Mouse (Mus musculus) mature B cell (primary cell): ENCODE data around the gene Pomgnt1.

ENCODE experiments used
- in situ Hi-C: fragments of 300-500 bp; cut with MboI; formaldehyde crosslinking; loops from 2 replicates; pipeline ENCODE4 v1.14.3; 2019

The Pomgnt1 gene

GRCm38 (mm10) chr4:116137421-116137996 lies 13.9 kb downstream of the Pomgnt1 start:
- in situ Hi-C loops: no loop called here

DNA sequence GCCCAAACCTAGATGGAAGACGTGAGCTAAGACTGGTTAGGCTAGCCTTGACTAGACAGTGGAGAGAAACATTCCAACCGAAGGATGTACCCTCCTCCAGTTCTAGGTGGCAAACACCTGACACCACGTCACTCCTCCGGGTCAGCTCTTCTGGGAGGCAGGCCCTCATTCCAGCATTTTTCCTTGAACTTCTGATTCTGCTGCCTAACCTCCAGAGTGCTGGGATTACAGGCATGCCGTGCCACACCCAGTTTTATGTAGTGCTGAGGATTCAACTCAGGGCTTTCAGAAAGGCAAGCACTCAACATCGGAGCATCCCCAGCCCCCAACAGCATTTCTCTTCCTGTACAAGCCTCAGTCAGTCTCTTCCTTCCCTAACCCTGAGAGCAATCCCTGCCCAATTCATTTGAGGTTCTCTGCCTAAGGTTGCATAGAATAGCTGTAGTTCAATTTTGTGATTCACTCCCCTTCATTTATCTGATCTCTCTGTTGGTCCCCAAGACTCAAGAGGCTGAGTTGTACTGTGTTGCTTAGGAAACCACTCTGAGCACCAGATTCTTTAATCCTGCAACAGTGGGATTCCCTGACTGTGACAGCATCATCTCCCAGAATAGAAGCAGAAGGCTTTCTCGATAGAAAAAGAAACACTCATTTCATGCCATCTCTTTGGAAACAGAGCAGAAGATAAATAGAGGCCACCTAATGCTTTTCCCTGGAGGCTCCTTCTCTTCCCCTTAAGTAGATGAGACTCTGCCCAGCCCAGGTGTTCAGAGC lies 17.3 kb downstream of the Pomgnt1 start:
- in situ Hi-C loops: no loop called here

- in situ Hi-C loops: no loop called here
Observed at GRCm38 (mm10) chr4:116141736-116142135, 18.1 kb downstream of the Pomgnt1 start.

- in situ Hi-C loops: no loop called here
Observed at GRCm38 (mm10) chr4:116142269-116142668, 18.6 kb downstream of the Pomgnt1 start.

DNA sequence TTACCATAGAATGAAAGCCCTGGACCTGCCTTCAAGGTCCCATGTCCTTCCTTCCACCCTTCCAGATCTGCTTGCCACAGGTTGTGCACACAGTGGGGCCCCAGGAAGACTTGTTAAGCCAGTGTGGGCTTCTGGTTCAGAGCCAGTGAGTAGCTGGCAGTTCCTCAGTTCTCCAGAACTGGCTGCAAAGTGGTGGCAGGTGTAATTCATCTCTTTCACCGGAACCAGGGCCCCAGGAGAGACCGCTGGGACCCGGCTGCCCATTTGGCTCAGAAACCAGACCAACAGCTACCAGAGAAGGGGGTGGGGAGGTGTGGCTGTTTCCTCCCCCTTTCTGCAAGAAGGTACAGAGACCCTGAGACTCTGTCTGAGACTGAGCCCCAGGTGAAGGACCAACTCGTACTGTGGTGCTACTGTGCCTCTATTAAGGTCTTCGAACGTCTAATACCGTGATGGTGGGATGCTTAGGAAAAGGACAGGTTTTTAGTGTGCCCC lies 19.7 kb downstream of the Pomgnt1 start:
- in situ Hi-C loops: no loop called here

DNA sequence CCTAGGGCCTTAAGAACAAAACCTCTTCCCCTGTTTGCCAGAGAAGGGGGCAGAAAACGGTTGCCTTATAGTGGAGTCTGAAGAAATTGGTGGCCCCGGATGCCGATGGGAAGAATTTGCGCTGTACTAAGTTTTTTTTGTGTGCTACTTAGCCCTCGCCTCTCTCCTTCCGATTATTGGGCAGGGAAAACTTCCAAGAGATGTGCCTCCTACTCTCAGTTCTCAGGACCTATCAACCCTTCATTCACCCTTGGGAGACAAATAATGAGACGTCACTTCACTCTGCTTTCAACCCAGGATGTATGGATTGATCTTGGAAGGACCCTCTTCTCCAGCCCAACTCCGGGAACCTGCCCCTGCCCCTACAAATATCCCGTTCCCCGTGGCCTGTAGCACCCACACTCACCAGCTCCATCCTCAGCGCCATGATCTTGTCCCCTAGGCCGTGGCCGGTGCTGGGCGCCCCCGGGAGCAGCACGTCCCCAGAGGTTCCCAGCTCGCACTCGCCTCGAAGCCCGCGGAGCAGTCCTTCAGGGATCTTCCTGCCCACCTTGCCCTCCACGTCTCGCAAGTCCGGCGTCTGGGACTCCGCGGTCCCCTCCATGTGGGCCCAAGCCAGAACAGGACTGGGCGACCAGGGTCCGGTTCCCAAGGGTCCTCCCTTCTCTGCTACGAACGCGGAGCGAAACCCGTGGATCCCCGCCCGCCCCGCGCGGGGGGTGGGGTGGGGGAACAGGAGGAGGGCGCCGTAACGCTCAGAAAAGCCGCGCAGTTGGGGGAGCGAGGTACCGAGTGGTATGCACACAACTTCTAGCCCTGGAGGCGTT lies 20.5 kb downstream of the Pomgnt1 start:
- in situ Hi-C loops: no loop called here

GRCm38 (mm10) chr4:116149812-116150155 lies 26.1 kb downstream of the Pomgnt1 start:
- in situ Hi-C loops: no loop called here

GRCm38 (mm10) chr4:116150156-116150861 lies 26.7 kb downstream of the Pomgnt1 start:
- in situ Hi-C loops: no loop called here

GRCm38 (mm10) chr4:116150862-116151221 lies 27.2 kb downstream of the Pomgnt1 start:
- in situ Hi-C loops: no loop called here

- in situ Hi-C loops: no loop called here
Observed at GRCm38 (mm10) chr4:116151238-116151637, 27.6 kb downstream of the Pomgnt1 start, which contains the start of gene Lurap1. Lurap1 (minus strand) TSS chr4:116151338.

GRCm38 (mm10) chr4:116152702-116153101 lies 29.1 kb downstream of the Pomgnt1 start:
- in situ Hi-C loops: no loop called here

DNA sequence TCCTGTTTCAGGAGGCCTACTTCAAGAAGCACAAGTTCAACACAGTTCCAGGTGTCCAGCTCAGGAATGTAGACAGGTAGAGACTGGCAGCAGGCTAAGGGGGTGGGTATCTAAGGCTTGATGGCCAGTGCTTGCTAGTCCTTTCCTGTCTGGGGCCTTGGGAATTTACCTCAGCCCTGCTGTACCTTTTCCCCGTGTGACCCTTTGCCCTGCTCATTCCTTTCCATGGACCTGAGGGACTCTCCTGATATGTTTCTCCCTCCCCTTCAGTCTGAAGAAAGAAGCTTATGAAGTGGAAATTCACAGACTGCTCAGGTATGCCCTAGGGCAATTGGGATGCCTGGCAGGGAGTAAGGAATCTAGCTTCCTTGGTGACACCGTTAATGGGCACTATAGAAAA lies 34.2 kb downstream of the Pomgnt1 start:
- in situ Hi-C loops: no loop called here

- in situ Hi-C loops: no loop called here
Observed at GRCm38 (mm10) chr4:116159912-116160311, 36.3 kb downstream of the Pomgnt1 start.

- in situ Hi-C loops: no loop called here
Observed at GRCm38 (mm10) chr4:116160769-116161168, 37.1 kb downstream of the Pomgnt1 start.

DNA sequence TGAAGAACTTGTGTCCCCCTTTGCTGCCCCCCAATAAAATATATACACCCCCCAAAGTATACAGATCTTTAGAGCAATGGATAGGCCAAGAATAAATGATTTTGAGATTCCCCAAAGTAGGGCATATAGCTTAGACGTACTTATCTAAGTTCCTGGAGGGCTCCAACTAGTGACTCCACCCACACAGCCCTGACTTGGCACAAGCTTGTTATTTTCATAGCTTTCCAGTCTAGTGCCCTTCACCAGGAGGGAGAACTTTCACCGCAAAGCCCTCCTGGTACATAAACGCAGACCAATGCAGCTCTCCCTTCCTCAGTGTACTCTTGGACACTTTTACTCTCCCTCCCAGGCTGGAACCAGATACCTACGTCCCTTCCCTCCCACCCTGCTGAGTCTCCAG lies 38.5 kb downstream of the Pomgnt1 start:
- in situ Hi-C loops: no loop called here

GRCm38 (mm10) chr4:116164759-116165554 lies 41.3 kb downstream of the Pomgnt1 start:
- in situ Hi-C loops: no loop called here

DNA sequence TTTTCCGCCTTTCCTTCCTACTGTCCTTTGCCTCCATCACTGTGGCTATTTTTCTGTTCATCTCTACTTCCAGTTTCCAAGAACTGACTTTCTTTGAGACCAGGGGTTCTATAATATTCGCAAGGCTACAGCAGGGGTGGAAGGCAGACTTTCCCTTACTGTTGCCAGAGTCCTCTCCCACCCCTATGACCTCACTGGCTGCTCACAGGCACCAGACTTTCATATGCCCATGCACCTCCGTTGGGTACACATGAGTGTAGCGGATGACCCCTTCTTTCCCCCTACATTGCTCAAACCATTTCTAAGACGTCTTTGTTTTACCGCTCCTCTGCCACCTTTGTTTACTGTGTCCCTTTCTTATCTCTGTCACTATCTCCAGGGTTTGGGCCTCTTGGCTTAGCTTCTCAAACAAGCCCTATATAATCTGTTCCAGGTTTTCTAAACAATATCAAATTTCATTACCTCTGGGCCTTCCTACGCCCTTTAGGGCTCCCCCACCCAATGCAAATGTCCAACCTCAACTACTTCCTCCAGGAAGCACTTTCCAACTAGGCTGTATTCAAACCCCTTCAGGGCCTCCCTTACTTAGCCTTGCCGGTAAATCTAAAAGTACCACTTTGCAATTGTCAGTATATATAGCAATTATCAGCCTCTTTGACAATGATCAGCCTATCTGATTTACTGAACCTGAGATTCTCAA lies 42.2 kb downstream of the Pomgnt1 start:
- in situ Hi-C loops: no loop called here

DNA sequence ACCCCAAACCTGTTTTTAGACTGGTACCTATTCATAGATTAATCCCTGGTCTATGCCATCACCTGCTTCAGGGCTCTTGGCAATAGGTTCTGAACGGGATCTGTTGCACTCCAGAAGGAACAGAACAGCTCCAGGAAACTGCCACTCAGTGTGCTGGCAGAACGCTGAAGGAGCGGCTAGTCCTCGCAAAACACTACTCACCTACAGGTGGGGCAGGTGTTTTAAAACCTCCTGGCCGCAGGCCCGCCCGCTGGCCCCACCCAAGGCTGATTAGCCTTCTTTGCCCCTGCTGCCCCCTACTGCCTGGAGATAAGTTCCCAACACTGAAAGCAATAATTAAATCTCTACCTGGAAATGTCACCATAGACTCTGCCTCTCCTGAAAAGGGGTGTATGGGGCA lies 43.8 kb downstream of the Pomgnt1 start, which contains the start of gene Tspan1:
TSS of gene Tspan1 (minus strand) at position 198 of the 400 bp plus-strand sequence.
- in situ Hi-C loops: no loop called here

DNA sequence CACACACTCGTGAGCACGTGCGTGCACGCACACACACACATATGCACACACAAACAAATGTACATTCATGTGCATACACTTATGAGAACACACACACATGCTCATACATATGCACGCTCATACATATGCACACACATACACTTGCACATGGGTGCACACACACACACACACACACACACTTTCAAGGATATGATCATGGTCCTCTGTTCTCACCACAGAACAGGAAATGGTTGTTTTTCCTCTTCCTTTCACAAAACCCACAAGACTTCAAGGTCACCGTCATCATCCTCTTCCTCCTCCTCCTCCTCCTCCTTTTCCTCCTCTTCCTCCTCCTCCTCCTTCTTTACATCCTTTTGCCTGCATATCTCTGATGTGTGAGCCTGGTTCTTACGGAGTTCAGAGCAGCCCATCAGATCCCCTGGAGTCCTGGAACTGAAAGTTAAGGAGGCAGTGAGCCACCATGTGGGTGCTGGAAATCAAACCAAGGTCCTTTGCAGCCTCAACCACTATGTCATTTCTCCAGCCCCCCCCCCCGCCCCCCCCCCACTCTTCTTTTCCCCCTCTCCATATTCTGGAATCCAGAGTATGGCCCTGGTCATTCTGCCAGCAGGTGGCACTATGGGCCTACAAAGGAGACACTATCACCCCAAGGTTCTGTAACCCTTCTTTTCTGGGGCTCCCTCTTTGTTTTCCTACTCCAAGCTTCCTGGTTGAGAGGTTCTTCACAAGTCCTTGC lies 45.1 kb downstream of the Pomgnt1 start:
- in situ Hi-C loops: no loop called here

DNA sequence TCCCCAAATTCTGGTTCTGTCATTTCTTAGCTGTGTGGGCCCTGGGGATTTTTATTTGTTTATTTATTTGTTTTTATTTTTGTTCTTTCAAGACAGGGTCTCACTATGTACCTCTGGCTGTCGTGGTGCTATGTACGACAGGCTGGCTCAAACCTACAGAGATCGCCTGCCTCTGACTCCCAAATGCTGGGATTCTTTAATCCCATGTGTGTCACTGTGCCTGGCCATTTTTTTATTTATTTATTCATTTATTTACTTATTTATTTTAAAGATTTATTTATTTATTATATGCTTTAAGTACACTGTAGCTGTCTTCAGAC lies 45.7 kb downstream of the Pomgnt1 start:
- in situ Hi-C loops: no loop called here
